Mouse (Mus musculus): ENCODE results near the gene Ptprm.

The Ptprm gene

DNA sequence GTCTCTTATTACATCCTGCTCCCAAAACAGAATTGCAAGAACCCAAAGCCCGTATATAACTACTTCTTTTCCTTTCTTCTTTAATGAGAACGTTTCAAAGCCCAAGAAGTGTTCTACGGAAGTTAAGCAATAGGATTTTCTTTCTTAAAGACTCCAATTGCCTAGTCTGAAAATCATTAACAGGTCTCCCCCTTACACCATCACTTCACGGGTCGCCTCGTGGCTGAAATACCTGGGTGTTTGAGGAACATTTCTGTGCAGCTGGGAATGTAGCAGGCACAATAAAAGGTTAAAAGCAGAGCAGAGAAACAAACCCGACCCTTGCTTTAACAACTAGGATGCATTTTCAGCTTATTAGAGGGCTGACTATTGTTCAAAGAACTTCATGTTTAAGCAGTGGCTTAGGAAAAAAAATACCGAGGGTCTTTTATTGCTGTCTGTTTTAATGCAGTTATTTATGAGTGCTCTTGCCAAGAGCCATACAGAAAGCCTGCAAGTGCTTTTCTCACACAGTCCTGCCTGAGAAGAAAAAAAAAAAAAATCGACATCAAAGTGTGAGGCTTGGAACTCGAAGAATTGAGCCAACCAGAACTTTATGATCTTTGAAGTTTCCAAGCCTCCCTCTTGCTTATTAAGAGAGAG, 657.6 kb downstream of the Ptprm start:
- no peak for DNase-seq (ENCODE audit: extremely low read depth, low read depth, low spot score)

DNA sequence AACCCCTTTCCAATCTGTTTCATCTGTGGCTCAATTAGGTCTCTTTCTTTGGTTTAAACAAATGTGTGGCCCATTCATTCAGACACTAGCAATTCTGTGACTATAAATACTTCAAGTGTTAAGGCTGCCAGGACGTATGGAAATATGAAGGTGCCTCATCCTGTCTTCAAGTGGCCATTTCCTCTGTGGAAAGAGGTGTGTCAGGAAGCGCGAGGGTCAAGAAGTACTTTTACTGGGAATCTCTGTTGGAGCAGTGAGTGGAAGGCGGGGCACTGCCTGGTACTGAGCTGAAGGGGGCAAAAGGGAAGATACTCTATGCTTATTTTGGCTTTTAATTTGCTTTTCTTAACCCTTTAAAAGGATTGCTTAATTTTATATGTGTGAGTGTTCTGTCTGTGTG, 659.9 kb downstream of the Ptprm start:
- no peak for DNase-seq (ENCODE audit: extremely low read depth, low read depth, low spot score)

DNA sequence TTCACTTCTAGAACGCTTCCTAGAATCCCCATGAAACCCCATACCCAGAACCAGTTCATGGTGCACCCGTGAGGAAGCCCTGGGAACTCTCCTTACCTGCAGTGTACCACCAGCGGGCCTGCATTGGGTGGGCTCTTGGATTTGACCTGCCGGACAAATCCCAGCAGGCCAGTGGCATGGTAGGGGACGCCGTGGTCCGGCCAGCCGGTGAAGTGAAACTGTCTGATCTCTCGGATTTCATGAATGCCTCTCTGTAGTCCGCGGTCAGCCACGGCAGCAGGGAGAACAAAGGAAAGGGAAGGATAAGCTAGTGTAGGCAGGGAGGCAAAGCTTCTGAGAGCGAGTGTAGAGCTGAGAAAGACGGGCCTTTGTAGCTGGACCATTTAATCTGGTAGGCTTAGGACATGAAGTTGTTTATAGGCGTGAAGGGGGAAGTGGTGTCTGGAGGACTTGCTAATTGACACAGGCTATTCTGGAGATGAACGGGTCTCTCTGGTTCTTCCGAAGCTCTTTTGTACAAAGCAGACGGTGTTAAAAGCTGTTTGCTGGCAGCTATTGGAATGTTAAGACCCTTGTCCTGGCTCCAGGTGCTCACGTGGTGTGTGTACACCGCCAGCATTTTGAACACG, 660.5 kb downstream of the Ptprm start:
- no peak for DNase-seq (ENCODE audit: extremely low read depth, low read depth, low spot score)

DNA sequence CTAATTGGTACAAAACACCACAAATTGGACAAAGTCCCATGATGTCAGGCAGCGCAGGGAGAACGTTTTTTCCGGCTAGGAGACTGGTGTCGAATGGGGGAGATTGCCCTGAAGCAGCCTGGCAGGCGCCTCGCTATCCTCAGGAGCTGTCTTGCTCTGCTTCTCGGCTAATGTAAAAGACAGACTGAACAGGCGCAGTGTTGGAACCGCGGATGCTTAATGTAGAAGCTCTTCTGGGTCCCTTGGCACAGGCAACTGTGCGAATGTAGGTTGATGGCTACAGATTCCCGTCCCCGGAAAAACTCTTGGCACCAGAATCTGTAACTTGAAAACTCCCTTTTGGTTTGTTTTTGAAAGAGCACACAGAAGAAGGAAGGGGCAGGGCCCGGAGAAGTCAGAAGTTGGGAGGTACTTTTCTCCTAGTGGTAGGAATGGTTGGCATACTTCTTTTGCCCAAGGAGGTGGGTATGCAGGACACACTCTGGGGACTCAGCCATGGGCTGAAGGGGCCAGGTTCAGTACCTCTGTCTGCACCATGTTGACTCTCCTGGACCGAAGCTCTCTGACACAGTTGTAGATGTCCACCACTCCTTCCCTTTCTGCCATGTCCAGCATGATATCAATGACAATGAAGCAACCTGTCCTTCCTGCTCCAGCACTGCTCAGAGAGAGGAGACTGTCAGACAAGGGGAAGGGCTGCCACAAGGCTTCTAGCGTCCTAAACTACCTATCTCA, 661.1 kb downstream of the Ptprm start:
- no peak for DNase-seq (ENCODE audit: extremely low read depth, low read depth, low spot score)

DNA sequence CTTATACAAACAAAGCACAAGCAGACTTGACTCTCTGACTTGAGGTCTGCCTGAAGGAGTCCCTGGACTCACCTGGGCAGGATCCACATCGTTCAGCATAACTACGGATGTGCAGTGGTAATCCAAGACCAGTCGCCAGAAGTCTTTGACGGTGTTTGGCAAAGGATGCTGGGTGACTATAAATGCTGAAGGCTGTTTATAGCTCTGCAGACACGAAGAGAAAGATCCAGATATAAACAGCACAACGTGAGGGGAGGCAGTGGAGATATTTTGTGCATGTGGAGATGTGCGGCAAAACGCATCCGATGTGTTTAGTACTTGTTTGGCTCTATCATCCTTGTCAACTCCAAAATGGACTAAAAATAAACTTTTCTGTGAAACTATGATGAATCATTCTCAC, 666.1 kb downstream of the Ptprm start:
- DNase-seq (ENCODE audit: extremely low read depth, low read depth, low spot score) = no peak

DNA sequence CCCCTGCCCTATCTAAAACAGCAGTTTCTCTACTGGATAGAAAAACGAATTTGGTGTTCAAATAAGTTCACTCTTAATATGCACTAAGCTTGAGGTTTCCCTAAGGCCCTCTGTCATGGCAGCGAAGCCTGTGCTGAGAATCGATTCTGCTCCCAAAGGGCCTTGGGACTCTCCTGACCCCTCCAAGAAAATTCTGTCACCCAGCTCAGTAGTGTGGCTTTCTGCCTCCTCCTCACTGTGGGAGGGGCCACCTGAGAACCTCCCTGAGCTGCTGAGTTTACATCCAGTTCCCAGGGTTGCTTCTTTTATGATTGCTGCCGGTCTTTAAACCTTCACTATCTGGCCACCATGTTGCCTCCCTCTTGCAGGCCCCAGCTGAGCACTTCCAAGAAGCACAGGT, 666.7 kb downstream of the Ptprm start:
- no peak for DNase-seq (ENCODE audit: extremely low read depth, low read depth, low spot score)

DNA sequence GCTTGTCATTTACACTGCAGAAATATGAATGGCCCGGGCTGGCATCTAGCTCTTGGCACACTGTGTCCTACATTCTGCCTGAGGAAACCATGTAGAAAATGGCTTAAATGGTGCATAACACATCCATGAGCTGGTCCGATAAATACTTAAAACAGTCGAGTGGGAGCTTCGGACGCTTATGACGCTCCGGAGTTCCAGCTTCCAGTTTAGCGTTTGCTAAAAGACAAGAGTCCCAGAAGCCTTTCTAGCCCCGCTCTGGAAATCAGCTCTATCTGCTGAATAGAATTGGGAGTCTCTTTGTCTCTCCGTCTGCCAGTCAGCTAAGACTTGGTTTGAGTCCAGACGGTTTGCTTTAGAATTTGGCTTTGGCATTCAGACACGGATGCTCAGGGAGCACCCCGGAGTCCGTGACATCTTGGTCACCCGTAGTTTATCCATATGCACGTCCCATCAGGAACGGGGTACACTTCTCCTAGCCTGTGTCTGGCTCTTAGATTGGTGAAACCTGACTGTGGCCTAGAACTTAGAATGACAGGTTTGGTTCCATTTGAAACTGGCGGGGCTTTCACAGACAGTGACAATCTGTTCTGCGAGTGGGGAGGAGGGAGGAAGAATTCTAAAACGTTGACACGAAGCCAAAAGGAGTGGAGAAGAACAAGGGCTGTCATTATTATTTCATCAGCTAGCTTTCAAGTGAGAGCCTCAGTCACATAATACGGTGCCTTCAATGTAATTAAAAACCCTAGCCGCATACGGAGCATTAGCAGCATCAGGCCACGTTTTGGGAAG, 667.4 kb downstream of the Ptprm start:
- no peak for DNase-seq (ENCODE audit: extremely low read depth, low read depth, low spot score)

DNA sequence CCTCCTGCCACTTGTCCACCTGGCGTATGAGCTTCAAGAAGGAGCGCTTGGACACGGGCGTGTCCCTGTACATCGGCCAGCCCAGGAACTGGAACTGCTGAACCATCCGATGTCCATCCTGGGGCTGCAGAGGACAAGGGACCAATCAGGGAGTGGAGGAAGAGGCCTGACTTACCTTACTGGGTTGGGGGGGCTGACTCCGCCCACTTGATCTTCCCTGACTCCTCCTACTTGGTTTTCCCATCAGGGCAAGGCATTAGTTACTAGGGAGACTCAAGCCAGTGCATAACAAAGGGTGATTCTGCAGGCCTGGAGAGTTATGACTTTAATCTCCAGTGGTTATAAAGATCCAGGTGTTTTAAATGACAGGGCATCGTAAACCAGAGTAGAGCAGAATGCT, 670.8 kb downstream of the Ptprm start:
- no peak for DNase-seq (ENCODE audit: extremely low read depth, low read depth, low spot score)

DNA sequence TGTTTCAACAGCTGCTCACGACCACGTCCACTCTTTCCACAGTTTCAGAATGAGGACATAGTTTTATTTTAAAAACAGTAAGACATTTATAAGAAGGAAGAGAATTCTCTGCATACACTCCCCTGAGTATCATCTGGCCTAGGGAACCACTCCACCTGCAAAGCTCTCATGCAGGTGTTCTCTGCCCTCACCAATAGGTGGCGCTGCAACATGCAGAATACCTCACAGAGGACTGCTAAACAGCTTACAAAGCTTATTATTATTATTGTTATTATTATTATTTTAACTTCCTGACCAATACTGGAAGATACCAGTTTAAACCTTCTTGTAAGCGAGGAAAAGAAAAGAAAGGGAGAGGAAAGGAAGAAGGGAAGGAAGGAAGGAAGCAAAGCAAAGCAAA, 673.6 kb downstream of the Ptprm start:
- no peak for DNase-seq (ENCODE audit: extremely low read depth, low read depth, low spot score)

DNA sequence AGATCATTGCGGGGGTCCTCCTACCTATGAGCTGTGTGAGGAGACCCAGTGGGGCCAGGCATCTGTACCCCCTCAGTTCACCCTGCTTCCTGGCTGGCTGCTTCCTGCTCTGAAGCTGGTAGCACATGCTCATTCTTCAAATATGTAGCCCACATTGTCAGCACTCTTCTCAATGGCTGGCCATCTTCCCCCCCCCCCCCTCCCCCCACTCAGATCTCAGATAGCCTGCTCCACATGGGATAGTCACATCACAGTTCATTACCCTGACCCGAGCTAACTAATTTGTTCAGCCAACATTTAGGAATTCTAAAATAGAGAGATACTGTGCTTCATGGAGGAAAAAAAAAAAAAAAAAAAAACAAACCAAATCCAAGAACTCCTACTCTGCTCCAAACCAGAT, 679.6 kb downstream of the Ptprm start:
- no peak for DNase-seq (ENCODE audit: extremely low read depth, low read depth, low spot score)

DNA sequence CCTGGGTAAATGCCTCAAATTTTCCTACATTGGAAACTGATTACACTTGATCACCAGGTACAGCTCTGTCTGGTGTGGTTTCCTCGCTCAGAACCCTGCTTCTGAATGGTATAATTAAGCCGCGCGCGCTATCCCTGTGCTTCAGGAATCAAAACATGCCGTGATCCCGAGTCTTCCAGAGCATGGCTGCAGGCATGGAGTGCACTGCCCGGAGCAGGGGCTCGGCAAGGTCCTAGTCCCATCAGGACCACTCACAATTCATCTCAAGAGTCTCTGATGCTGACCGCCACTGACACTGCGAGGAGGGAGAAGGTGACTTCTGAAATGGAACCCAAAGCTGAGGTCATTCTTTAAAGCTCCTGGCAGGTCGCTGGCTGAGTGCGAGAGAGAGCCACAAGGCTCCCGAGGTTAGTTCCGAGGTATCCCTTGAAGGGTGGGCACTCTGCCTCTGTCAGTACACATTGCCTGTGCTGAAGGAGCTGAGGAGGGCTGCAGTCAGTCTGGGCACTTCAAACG, 682.5 kb downstream of the Ptprm start:
- no peak for DNase-seq (ENCODE audit: extremely low read depth, low read depth, low spot score)

DNA sequence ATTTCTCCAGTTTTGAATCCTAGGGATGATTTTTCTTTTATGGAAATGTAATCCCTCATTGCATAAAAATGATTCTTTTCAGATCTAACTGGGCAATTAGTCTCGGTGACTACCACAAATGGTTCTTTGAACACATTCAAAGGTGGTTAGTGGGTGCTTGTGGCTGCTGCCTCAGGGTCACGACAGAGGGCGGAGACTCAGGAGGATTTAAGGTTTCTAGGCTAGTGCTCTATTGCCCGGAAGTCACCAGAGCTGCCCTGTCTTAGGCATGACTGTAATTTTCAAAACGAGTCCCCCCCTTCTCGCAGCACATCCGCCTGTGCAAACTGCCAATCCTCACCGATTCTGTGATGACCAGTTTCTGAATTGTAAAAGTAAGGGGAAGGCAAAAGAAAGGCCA, 683.0 kb downstream of the Ptprm start:
- no peak for DNase-seq (ENCODE audit: extremely low read depth, low read depth, low spot score)

DNA sequence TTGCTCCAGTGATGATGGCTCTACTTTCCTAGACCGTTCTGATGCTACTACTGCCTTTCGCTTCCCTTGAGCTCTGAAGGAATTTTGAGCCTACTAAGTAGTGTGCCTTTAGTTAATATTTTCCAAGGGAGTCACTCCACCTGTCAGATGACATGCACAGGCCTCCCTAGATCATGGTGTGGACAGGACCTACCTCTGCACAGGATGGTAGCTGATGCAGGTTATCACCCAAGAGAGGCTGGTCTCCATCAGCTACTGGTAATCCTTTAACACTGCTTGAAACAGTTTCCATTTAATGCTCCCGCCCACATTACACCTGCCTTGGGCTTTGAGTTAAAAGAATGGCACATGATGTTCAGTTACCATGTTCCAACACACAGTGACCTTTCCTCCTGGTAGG, 688.5 kb downstream of the Ptprm start:
- no peak for DNase-seq (ENCODE audit: extremely low read depth, low read depth, low spot score)

DNA sequence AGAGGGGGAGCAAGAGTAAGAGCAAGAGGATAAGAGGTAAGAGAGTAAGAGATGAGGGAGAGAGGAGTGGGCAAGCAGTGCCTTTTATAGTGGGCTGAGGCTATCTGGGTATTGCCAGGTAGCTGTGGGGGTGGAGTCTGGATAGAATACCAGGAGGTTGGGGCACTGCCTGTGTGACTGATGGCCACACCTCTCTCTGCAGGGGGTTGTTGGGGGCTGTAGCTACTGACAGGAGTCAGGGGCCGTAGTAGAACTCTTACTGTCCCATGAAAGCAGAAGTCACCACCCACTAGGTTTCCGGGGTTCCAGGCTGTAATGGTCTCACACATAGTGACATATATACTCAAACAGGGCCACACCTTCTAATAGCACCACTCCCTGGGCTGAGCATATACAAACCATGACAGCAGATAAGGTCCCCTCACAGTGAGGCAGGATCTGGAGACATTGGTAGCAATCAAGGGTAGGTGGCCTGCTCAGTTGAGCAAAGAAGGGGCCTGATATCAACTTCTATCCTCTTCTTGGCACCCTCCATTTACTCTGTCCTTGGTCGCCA, 689.0 kb downstream of the Ptprm start:
- no peak for DNase-seq (ENCODE audit: extremely low read depth, low read depth, low spot score)

DNA sequence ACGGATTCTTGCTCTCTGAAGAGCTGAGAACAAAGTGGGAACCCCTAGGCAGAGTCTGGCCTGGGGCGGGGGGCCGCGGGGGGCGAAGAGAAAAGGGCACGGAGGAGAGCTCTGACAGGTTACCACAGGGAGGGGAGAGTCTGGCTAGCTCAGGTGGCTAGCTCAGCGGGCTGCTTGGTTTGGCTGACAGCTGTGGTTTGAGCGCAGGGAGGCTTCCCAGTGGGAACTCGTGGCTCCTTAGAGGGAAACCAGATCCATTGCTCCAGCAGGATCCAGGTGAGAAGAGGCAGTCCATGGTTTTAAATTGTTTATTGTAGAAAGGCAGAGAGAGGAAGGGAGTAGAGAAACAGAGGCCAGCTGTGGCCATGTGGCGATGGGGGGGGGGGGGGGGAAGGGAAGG, 689.5 kb downstream of the Ptprm start:
- no peak for DNase-seq (ENCODE audit: extremely low read depth, low read depth, low spot score)

DNA sequence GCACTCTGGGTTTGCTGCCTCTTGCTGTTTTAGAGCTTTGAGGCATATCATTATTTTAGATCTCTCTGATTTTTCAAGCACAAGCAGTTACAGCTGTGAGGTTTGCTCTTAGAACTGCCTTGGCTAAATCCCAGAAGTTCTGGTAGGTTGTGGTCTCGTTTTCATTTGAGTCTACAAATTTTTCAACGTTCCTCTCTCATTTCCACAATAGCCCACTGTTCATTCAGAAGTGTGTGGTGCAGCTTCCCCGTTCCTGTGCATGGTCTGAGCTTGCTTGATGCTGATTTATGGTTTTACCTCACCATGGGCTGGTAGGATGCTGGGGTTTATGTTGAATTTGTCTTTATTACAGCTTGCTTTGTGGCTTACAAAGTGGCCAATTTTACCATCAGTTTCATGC, 695.0 kb downstream of the Ptprm start:
- no peak for DNase-seq (ENCODE audit: extremely low read depth, low read depth, low spot score)

DNA sequence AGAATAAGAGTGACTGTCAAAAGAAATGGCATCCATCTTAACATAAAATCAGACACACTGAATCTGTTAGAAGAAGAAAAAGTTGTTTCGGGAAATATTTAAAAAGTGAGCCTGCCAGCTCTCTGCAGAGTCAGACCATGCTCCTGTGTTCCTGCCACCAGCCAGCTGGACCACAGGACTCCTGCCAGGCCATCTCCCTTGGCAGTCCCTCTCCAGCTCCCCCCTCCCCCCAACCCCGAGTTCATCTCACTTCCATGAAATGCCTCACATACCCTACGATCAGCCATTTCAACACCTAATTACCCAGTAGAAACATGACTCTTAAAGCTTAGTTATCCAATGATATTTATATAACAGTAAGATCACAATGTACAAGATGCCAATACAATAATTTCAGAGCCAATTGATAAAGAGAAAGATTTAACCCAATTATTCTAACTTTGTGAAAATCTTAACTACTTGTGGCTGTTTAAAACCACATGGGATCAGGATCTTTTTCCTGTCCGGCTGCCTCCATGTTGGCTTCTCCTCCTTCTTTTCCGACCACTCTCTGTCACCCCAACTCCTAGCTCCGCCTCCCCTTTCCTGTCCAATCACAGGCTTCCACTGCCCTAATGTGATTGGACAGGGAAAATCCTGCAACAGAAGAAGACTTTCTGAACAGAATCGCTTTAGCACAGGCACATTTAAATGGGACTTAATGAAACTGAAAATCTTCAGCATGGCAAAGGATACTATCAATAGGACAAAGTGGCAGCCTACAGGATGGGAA, 716.1 kb downstream of the Ptprm start:
- DNase-seq (ENCODE audit: extremely low read depth, low read depth, low spot score) = no peak

DNA sequence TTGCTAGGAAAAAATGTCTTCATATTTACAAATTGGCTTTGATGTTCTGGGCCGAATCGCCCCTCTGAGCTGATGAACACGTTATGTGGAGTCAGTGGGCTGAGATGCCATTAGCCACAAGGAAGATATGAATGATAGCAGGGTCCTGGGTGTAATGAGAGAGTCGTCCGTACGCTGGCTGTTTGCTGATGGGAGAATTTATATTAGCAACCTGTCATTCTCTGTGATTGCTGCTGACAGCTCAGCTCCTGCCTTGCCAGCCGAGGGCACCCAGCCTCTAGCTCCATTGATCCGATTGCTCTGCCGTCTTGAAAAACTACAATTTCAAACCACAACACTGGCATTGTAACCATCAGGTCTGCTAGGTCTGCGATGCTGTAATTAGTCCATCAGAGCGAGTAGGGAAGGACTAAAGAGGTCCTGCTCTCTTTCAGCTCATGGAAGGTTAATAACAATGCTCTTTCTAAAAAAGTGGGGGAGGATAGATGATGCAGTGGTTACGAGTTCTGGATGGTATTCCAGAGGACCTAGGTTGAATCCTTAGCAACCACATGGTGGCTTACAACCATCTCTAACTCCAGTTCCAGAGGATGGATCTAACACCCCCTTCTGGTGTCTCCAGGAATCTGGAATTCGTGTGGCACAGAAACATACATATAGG, 734.1 kb downstream of the Ptprm start:
- DNase-seq (ENCODE audit: extremely low read depth, low read depth, low spot score) = no peak

DNA sequence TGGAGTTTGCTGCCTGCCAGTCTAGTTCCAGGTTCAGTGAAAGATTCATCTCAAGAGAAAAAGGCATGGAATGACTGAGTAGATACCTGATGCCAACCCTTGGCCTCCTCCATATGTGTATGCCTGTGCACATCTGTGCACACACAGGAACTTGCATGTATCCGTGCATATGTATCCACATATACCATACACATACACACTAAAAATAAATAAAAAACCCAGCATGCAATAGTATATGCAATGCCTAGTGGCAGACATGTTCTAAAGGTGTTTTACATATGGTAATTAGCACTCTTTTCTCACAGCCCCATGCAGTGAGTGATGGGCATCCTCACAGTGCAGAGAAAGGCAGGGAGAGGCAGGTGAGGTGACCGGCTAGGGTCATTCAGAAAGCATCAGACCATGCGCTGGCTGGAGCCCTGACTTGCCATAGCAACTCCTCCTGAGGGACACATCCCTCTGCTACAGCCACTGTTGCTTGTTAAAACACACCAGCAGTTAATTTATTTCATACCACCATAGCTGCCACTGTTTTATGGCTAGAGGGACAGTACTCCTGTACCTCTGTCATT, 734.9 kb downstream of the Ptprm start:
- DNase-seq (ENCODE audit: extremely low read depth, low read depth, low spot score) = no peak
